Mouse (Mus musculus) E14TG2a.4 (cell line): ENCODE results near the gene Vamp1.

Experiments
- CTCF ChIP-seq: conservative IDR thresholded peaks from 2 replicates; pipeline ENCODE4 v1.5.1; 2014; ENCODE audit warnings: low read length
- POU5F1 ChIP-seq: IDR thresholded peaks from 2 replicates; pipeline ENCODE4 v1.6.1; 2014; ENCODE audit warnings: low read length, borderline replicate concordance

GRCm38 (mm10) chr6:125292256-125292655 is 76.9 kb downstream of the Vamp1 start:
- TF ChIP-seq CTCF: no peak
- no peak for TF ChIP-seq POU5F1
